Mouse (Mus musculus) G1E (cell line): Measurements from ENCODE around the gene Slc4a4.

Source experiments
- CTCF ChIP-seq: IDR thresholded peaks from 2 replicates; pipeline ENCODE4 v1.5.1; 2012; ENCODE audit warnings: low read depth, low read length, inconsistent platforms, mixed read lengths
- TAL1 ChIP-seq: conservative IDR thresholded peaks from 2 replicates; pipeline ENCODE4 v1.6.1; 2012; ENCODE audit warnings: low read depth, low read length, inconsistent platforms, mixed read lengths

DNA sequence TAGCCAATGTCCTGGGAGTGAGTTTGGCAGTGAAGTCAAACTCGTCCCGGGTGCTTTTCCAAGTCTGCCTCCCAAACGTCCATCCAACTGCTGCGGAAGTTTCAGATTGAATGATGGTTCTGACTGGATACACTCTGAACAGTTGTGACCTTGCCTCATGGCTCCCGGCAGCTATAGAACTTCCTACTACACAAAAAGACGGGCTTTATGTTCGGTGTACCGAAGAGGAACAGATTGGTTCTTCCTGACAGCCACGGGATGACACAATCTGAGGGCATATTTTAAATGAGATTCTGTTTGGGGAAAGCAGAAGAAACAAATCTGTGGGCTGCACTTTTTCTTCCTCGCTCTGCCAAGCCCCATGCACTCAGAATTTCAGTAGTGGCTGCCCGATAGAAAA is 201.8 kb downstream of the Slc4a4 start:
- TF ChIP-seq CTCF, result no peak
- TF ChIP-seq TAL1, result no peak
